In genomic region chr1:61407201-61407600, GRCm38 (mm10) we compare ENCODE assay signal across 16 mouse cellular contexts.
A peak's percentile ranks its signal among the peaks of the same experiment; 100 is the strongest.
DNase-seq lines count a peak whose midpoint lies in the region; ATAC-seq lines count a peak whose summit lies in the region.
"Had no signal": no experiment of that assay in that cellular context is flagged by ENCODE, and none has a peak within 500 bp of the region (broad histone marks: within the 10 kb centered on the region; RNA-seq: fewer than 3 reads in every experiment).

No protein-coding gene starts in this region.

- H3K4me3 ChIP-seq in kidney, embryonic 16.5 days (ENCODE audit: low read length), result no peak overlapping the region
- H3K4me3 ChIP-seq in hindbrain, embryonic 15.5 days, result no peak overlapping the region
- no peak overlapping the region for H3K4me3 ChIP-seq in neural tube, embryonic 15.5 days (replicated peaks)
- H3K4me3 ChIP-seq: embryonic facial prominence, embryonic 15.5 days; heart, embryonic 12.5 days; liver, embryonic 12.5 days had no signal

- H3K36me3 ChIP-seq in kidney, embryonic 16.5 days (ENCODE audit: insufficient read depth, low read length), result no peaks in the 10 kb centered on the region
- no peaks in the 10 kb centered on the region for H3K36me3 ChIP-seq in hindbrain, embryonic 15.5 days
- H3K36me3 ChIP-seq in neural tube, embryonic 15.5 days, result no peaks in the 10 kb centered on the region
- H3K36me3 ChIP-seq: embryonic facial prominence, embryonic 15.5 days; heart, embryonic 12.5 days; liver, embryonic 12.5 days had no signal

- H3K9me3 ChIP-seq in kidney, embryonic 16.5 days (ENCODE audit: low read length), result no peaks in the 10 kb centered on the region
- no peaks in the 10 kb centered on the region for H3K9me3 ChIP-seq in hindbrain, embryonic 15.5 days
- H3K9me3 ChIP-seq in neural tube, embryonic 15.5 days (replicated peaks), result no peaks in the 10 kb centered on the region
- H3K9me3 ChIP-seq: embryonic facial prominence, embryonic 15.5 days; heart, embryonic 12.5 days; liver, embryonic 12.5 days had no signal

- 0 out of 2 replicates have a peak, but pooled peaks cover 4% of the 10 kb centered on the region for H3K4me1 ChIP-seq in kidney, embryonic 16.5 days (ENCODE audit: insufficient read depth, low read length)
- no peaks in the 10 kb centered on the region for H3K4me1 ChIP-seq in hindbrain, embryonic 15.5 days (replicated peaks)
- peaks cover 8% of the 10 kb centered on the region; the same call in 1 of the 2 replicates for H3K4me1 ChIP-seq in neural tube, embryonic 15.5 days

- H3K27ac ChIP-seq in kidney, embryonic 16.5 days (ENCODE audit: low read length), result no peak overlapping the region
- no peak overlapping the region for H3K27ac ChIP-seq in hindbrain, embryonic 15.5 days (replicated peaks)
- H3K27ac ChIP-seq in neural tube, embryonic 15.5 days (replicated peaks), result no peak overlapping the region
- H3K27ac ChIP-seq: embryonic facial prominence, embryonic 15.5 days; liver, embryonic 12.5 days had no signal

- 17% methylated on average over 9 of the region's 9 CpGs for WGBS in kidney, embryonic 16.5 days
- WGBS in hindbrain, embryonic 15.5 days, result 29% methylated on average over 9 of the region's 9 CpGs
- 17% methylated on average over 9 of the region's 9 CpGs for WGBS in neural tube, embryonic 15.5 days

- H3K4me2 ChIP-seq in kidney, embryonic 16.5 days (replicated peaks; ENCODE audit: low read depth, low read length), result peak overlapping the region; percentile 3
- H3K4me2 ChIP-seq in hindbrain, embryonic 15.5 days, result no peak overlapping the region
- no peak overlapping the region for H3K4me2 ChIP-seq in neural tube, embryonic 15.5 days
- H3K4me2 ChIP-seq: embryonic facial prominence, embryonic 15.5 days; heart, embryonic 12.5 days; liver, embryonic 12.5 days had no signal

- ATAC-seq in kidney, embryonic 16.5 days (ENCODE audit: low FRiP score, low TSS enrichment), result peak; percentile 99
- 0 out of 2 replicates have a peak, but pooled peaks have one; percentile 34 for ATAC-seq in hindbrain, embryonic 15.5 days (ENCODE audit: low FRiP score, low read depth)
- ATAC-seq in neural tube, embryonic 15.5 days (ENCODE audit: low FRiP score), result peak; percentile 59
- ATAC-seq: liver, embryonic 12.5 days; Patski had no signal

- H3K27me3 ChIP-seq in kidney, embryonic 16.5 days (ENCODE audit: insufficient read depth, low read length), result peaks cover 51% of the 10 kb centered on the region
- H3K27me3 ChIP-seq in hindbrain, embryonic 15.5 days, result no peaks in the 10 kb centered on the region
- no peaks in the 10 kb centered on the region for H3K27me3 ChIP-seq in neural tube, embryonic 15.5 days (replicated peaks)
- H3K27me3 ChIP-seq: embryonic facial prominence, embryonic 15.5 days; heart, embryonic 12.5 days; liver, embryonic 12.5 days had no signal

- DNase-seq in embryo, embryonic 11 days, result peak; percentile 29
- no peak for DNase-seq in embryo, embryonic 9.5 days (ENCODE audit: extremely low spot score)
- DNase-seq in kidney, adult 9 months, result no peak
- DNase-seq in layer of hippocampus, adult 9-11 months, result no peak
- no peak for DNase-seq in right cerebral cortex, postnatal 25 days
- DNase-seq: cerebellum, postnatal 36 days; heart, postnatal 36 days; kidney, adult 11 months; thymus, postnatal 4 days had no signal

- no peak overlapping the region for H3K9ac ChIP-seq in kidney, embryonic 16.5 days (replicated peaks; ENCODE audit: low read length)
- H3K9ac ChIP-seq in hindbrain, embryonic 15.5 days, result no peak overlapping the region
- no peak overlapping the region for H3K9ac ChIP-seq in neural tube, embryonic 15.5 days (replicated peaks)
- H3K9ac ChIP-seq: embryonic facial prominence, embryonic 15.5 days; heart, embryonic 12.5 days; liver, embryonic 12.5 days had no signal

Comparison
In these comparisons a context has a peak if more than half of its experiments do, and no peak if none do; other contexts are left out.
1. ATAC-seq: peak in every context shown above with its lines; median percentile 99 in kidney, embryonic 16.5 days; 59 in neural tube, embryonic 15.5 days; 34 in hindbrain, embryonic 15.5 days.